Mouse (Mus musculus): Measurements from ENCODE around the gene 1700020D05Rik. TPM values are rescaled to one million over a fixed set of nuclear protein-coding genes. Genes with fewer than 3 reads are reported as not detected.
"Not testable (repeated sequence)": the region's sequence is repeated elsewhere in the genome, so short reads cannot be mapped to it uniquely, and the experiment has no call there.

The 1700020D05Rik gene
- polyA plus RNA-seq, 1 experiment from 2014 or later: 0.32 TPM

GRCm38 (mm10) chr19:5515840-5516777 is 12.5 kb upstream of the 1700020D05Rik start:
- Histone ChIP-seq H3K4me1 (peaks cover 2% of the 10 kb centered on the region; the same call in 1 of the 2 replicates), H3K27ac (no peak overlapping the region), H3K9me3 (no peaks in the 10 kb centered on the region), H3K9ac (no peak overlapping the region), H3K4me3 (no peak overlapping the region), H3K36me3 (no peaks in the 10 kb centered on the region), H3K4me2 (replicated peaks) (no peak overlapping the region), H3K27me3 (replicated peaks) (no peaks in the 10 kb centered on the region)
- WGBS: 69% methylated on average over 7 of the region's 7 CpGs
- no peak for ATAC-seq (ENCODE audit: low FRiP score, low read depth)

- no peak for ATAC-seq (ENCODE audit: low FRiP score, low read depth)
- Histone ChIP-seq H3K4me2 (replicated peaks) (no peak overlapping the region), H3K36me3 (no peaks in the 10 kb centered on the region), H3K27ac (no peak overlapping the region), H3K4me3 (no peak overlapping the region), H3K9ac (no peak overlapping the region), H3K4me1 (peaks cover 13% of the 10 kb centered on the region; the same call in 1 of the 2 replicates), H3K27me3 (replicated peaks) (no peaks in the 10 kb centered on the region), H3K9me3 (no peaks in the 10 kb centered on the region)
- WGBS: 88% methylated on average over 3 of the region's 3 CpGs
These were observed 9.4 kb upstream of the 1700020D05Rik start for GRCm38 (mm10) chr19:5513005-5513349.

- Histone ChIP-seq H3K27ac (no peak overlapping the region), H3K4me1 (peaks cover 13% of the 10 kb centered on the region; the same call in 1 of the 2 replicates), H3K27me3 (replicated peaks) (no peaks in the 10 kb centered on the region), H3K9me3 (no peaks in the 10 kb centered on the region), H3K36me3 (no peaks in the 10 kb centered on the region), H3K9ac (no peak overlapping the region), H3K4me3 (no peak overlapping the region), H3K4me2 (replicated peaks) (no peak overlapping the region)
- 83% methylated on average over 12 of the region's 12 CpGs for WGBS
- no peak for ATAC-seq (ENCODE audit: low FRiP score, low read depth)
These were observed 8.8 kb upstream of the 1700020D05Rik start for GRCm38 (mm10) chr19:5512091-5513004.

- no peaks in the 10 kb centered on the region for H3K9me3 ChIP-seq
- 0 out of 2 replicates have a peak, but pooled peaks have one; percentile 3 for ATAC-seq (ENCODE audit: low FRiP score, low read depth)
- peak overlapping the region; percentile 47 for H3K4me3 ChIP-seq
- no peak overlapping the region for H3K27ac ChIP-seq
- 50% methylated on average over 14 of the region's 15 CpGs for WGBS
- H3K9ac ChIP-seq: peak overlapping the region; percentile 47
- no peaks in the 10 kb centered on the region for H3K27me3 ChIP-seq (replicated peaks)
- peak overlapping the region; percentile 74 for H3K4me2 ChIP-seq (replicated peaks)
- no peaks in the 10 kb centered on the region for H3K36me3 ChIP-seq
- H3K4me1 ChIP-seq: peaks cover 13% of the 10 kb centered on the region; the same call in 1 of the 2 replicates
These were observed 7.6 kb upstream of the 1700020D05Rik start for GRCm38 (mm10) chr19:5511074-5511632.

GRCm38 (mm10) chr19:5510031-5511026 is 6.7 kb upstream of the 1700020D05Rik start, which contains the start of gene Snx32:
Snx32 (minus strand) TSS chr19:5510538.
- Histone ChIP-seq H3K9ac (peak within 1 kb of the TSS; percentile 53), H3K4me2 (replicated peaks) (peak within 1 kb of the TSS; percentile 74), H3K4me3 (peak within 1 kb of the TSS; percentile 47), H3K27ac (0 out of 2 replicates have a peak within 1 kb of the TSS, but pooled peaks have one; percentile 6), H3K36me3 (no peaks in the 10 kb centered on the region), H3K27me3 (replicated peaks) (no peaks in the 10 kb centered on the region), H3K9me3 (no peaks in the 10 kb centered on the region), H3K4me1 (peaks cover 13% of the 10 kb centered on the region; the same call in 1 of the 2 replicates)
- WGBS: 2% methylated on average over 46 of the region's 47 CpGs
- peak; percentile 99 for ATAC-seq (ENCODE audit: low FRiP score, low read depth)

- H3K27ac ChIP-seq: no peak overlapping the region
- H3K4me3 ChIP-seq: no peak overlapping the region
- no peak overlapping the region for H3K4me2 ChIP-seq (replicated peaks)
- ATAC-seq (ENCODE audit: low FRiP score, low read depth): no peak
- no peak overlapping the region for H3K9ac ChIP-seq
- H3K27me3 ChIP-seq (replicated peaks): no peaks in the 10 kb centered on the region
- 92% methylated on average over 2 of the region's 2 CpGs for WGBS
- no peaks in the 10 kb centered on the region for H3K4me1 ChIP-seq
- peaks cover 30% of the 10 kb centered on the region for H3K36me3 ChIP-seq
- no peaks in the 10 kb centered on the region for H3K9me3 ChIP-seq
These were observed 3.2 kb downstream of the 1700020D05Rik start for GRCm38 (mm10) chr19:5500330-5500875.

GRCm38 (mm10) chr19:5496052-5496370 is 7.6 kb downstream of the 1700020D05Rik start:
- no peak overlapping the region for H3K4me3 ChIP-seq
- no peak overlapping the region for H3K9ac ChIP-seq
- no peak for ATAC-seq (ENCODE audit: low FRiP score, low read depth)
- H3K4me2 ChIP-seq (replicated peaks): no peak overlapping the region
- H3K36me3 ChIP-seq: peaks cover 61% of the 10 kb centered on the region
- no peaks in the 10 kb centered on the region for H3K9me3 ChIP-seq
- WGBS: 85% methylated on average over 16 of the region's 16 CpGs
- H3K27me3 ChIP-seq (replicated peaks): no peaks in the 10 kb centered on the region
- no peak overlapping the region for H3K27ac ChIP-seq
- H3K4me1 ChIP-seq: peaks cover 13% of the 10 kb centered on the region

GRCm38 (mm10) chr19:5495353-5496051 is 8.1 kb downstream of the 1700020D05Rik start:
- no peak for ATAC-seq (ENCODE audit: low FRiP score, low read depth)
- peaks cover 13% of the 10 kb centered on the region for H3K4me1 ChIP-seq
- H3K4me3 ChIP-seq: no peak overlapping the region
- H3K9me3 ChIP-seq: no peaks in the 10 kb centered on the region
- H3K27me3 ChIP-seq (replicated peaks): no peaks in the 10 kb centered on the region
- H3K36me3 ChIP-seq: peaks cover 61% of the 10 kb centered on the region
- no peak overlapping the region for H3K4me2 ChIP-seq (replicated peaks)
- H3K27ac ChIP-seq: no peak overlapping the region
- H3K9ac ChIP-seq: no peak overlapping the region
- 83% methylated on average over 12 of the region's 12 CpGs for WGBS

GRCm38 (mm10) chr19:5494314-5494713 is 9.3 kb downstream of the 1700020D05Rik start:
- H3K27ac ChIP-seq: no peak overlapping the region
- H3K9me3 ChIP-seq: no peaks in the 10 kb centered on the region
- H3K4me1 ChIP-seq: peaks cover 13% of the 10 kb centered on the region
- H3K9ac ChIP-seq: no peak overlapping the region
- H3K36me3 ChIP-seq: peaks cover 61% of the 10 kb centered on the region
- H3K27me3 ChIP-seq (replicated peaks): no peaks in the 10 kb centered on the region
- H3K4me3 ChIP-seq: no peak overlapping the region
- no peak for ATAC-seq (ENCODE audit: low FRiP score, low read depth)
- H3K4me2 ChIP-seq (replicated peaks): no peak overlapping the region
- WGBS: 96% methylated on average over 3 of the region's 3 CpGs

GRCm38 (mm10) chr19:5493301-5493721 is 10.3 kb downstream of the 1700020D05Rik start:
- H3K36me3 ChIP-seq: peaks cover 60% of the 10 kb centered on the region
- H3K27me3 ChIP-seq (replicated peaks); H3K27ac ChIP-seq; H3K9me3 ChIP-seq; ATAC-seq (ENCODE audit: low FRiP score, low read depth); H3K4me2 ChIP-seq (replicated peaks); H3K9ac ChIP-seq; H3K4me3 ChIP-seq: not testable (repeated sequence)
- 61% methylated on average over 9 of the region's 9 CpGs for WGBS
- H3K4me1 ChIP-seq: peaks cover 13% of the 10 kb centered on the region
